Mouse (Mus musculus): ENCODE results near the gene Grap2.

Gene Grap2

DNA sequence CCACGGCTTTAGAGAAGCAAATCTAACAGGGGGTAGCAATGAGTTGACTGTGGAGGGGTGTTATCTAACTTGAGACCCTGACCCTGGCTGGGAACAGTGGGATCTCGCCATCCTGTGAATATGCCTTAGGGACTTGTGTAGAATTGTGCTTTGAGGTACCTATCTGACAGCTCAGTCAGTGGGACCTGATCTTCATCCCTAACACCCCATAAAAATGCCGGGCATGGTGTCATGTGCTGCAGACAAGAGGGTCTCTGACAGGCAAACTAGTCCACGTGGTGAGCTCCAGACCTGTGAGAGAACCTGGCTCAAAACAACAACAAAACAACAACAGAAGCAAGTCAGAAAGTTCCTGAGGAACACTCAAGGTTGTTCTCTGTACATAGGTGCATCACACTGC lies 27.4 kb downstream of the Grap2 start:
- DNase-seq (ENCODE audit: low read depth), result no peak

DNA sequence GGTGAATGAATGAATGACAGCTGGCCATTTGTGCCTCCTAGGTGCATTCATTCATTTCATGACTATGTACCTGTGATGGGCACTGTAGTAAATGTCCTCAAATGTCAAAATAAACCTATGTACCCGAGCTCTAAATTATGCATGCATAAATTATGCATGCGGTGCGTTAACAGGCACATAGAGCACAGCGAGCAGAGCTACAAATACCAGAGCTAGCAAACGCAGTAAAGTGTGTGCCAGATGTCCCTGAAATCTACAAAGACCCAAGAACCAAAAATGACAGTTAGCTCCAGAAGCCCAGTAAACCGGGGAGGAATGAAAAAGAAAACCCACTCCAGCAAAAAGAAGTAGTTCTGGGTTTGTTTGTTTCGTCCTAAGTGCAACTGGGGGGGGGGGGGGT lies 29.1 kb downstream of the Grap2 start:
- DNase-seq (ENCODE audit: low read depth), result no peak

DNA sequence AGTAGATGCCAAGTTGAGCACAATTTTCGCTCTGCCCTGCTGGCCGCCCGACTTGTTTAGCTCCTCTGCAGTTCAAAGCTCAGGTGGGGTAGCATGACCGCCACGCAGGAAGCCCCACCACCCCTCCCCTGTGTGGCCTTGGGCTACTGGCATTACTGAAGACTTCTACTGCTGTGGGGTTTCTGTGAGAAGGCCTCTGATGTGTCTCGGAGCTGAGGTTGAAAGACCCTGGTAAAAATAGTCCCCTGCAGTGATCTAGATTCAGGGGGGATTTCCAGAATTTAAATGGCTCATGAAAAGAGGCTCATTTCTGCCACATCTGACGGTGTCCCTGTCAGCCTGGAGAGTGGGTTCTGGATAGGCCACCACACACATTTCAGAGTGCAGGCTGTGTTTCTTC lies 30.1 kb downstream of the Grap2 start:
- DNase-seq (ENCODE audit: low read depth), result peak; percentile 78

DNA sequence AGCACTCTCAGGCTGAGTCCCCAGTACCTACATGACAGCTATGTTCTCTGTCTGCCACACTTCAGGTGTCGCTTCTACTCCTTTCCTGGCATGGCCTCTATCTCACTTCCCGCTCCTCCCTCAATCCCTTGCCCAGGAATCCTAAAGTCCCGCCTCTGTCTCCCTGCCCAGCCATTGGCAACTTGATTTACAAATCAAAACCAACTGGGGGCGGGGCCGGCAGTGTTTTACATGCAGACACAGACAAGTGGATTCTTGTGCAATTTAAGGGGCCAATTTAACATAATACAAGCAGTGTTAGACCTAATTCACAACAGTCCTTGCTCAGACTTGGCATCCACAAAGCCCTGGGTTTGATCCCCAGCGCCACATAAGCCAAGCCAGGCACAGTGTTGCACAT lies 31.6 kb downstream of the Grap2 start:
- DNase-seq (ENCODE audit: low read depth), result no peak

DNA sequence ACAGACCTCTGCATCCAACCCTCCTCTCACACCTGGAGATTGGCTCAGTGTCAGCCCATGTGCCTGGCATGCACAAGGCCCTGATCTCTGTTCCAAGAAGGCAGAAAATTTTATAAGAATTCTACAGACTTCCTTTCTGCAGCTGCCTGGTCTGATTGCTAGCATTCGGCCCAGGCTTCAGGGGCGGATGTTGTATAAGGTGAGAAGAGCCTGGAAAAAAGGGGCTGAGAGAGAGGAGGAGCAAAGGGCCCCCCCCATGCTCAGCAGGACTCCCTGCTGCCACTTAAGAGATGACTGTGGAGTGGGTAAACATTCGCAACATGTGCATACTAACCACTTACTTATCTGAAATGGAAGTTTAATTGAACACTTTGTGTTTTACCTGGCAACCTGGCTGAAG lies 35.6 kb downstream of the Grap2 start:
- DNase-seq (ENCODE audit: low read depth), result peak; percentile 67

DNA sequence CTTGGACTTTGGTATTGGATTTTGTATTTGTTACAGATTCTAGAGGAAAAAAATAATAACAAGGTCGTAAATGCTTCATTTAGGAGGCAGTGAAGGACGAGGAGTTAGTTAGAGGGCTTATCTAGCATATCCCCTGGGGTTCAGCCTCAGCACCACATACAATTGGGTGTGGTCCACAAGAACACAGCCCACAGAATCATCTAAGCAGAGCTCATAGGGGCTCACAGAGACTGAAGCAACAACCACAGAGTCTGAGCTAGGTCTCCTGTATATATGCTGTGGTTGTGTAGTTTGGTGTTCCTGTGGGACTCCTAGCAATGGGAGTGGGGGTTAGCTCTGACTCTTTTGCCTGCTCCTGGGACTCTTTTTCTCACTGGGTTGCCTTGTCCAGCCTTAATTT lies 37.9 kb downstream of the Grap2 start:
- no peak for DNase-seq (ENCODE audit: low read depth)

DNA sequence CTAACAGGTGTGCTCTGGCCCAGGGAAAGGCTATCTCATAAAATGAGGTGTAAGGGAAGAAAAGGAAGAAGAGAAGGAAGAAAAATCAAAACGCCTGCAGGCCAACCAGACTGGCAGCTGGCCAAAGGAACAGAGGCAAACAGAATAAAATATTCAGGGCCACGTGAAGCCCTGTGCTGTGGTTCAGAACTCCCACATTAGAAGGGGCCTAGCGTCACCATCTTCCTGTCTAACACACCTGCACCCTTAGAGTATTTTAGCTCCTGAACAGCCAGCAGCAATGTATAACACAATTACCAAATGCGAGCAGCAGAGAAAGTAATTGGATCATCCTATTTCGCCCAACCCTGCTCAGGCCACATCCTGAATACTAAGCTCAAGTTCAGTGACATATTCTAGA lies 39.1 kb downstream of the Grap2 start:
- DNase-seq (ENCODE audit: low read depth), result peak; percentile 71

DNA sequence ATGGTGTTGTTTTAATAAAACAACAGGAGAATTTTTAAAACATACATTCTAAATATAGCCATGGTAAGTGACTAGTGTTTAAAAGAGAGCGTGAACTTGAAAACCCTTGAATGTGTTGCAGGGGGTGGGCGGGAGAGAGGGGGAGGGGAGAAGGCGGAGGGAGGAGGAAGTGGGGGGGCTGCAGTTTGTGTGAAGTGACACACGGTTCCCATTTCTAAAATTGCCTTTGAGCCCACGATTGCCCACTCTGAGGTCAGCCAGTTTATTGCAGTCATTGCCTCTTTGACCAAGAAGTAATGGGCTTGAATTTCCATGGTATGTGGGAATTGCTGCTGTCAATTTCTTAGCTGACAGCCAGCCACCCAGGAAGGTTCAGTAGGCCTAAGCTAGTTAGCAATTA lies 41.5 kb downstream of the Grap2 start:
- no peak for DNase-seq (ENCODE audit: low read depth)

DNA sequence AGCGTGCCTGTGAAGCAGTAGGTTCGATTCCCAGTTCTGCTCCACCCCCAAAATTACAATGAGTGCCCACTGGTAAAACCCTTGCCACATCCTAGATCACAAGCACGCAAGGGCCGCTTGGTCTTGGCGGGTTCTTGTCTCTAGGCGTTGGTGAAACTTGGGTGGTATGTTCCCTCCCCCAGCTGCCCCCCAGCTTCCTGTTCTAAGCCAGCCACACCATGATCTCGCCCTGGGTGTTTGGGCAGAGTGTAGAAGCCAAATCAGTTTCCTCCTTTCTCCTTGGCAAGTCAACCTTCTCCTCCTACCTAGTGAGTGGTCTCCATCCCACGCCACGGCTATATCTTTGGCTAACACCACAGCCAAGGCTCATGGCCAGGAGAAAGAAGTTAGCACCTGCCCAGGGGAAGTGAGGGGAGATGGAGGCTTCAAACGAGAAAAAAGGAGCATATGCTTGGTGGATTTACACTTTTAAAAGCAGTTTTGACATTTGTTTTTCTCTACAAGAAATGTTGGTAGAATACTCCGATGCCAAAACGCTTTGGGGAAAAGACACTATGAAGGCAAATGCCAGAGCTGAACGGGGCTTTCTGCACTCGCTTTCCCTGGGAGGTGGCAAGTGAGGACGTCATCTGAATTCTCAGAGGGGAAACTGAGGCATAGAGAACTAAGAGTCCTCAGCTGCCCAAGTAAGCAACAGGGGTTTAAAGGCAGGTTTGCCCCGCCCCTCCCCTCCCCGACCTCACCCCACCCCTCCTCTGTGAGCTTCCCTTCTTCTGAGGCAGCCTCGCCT lies 42.3 kb downstream of the Grap2 start:
- peak; percentile 77 for DNase-seq (ENCODE audit: low read depth)

DNA sequence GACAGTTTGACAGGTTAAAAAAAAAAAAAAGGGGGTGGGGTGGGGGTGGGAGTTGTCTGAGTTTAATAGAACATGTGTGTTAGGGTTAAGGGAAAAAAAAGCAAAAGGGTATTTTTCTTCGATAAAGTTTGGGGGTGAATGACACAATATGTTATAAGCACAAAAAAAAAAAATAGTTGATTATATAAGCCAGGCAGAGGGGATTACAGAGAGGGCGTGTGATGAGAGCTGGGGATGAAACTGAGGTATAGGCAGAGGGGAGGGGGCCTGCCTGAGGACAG lies 42.8 kb downstream of the Grap2 start:
- no peak for DNase-seq (ENCODE audit: low read depth)

DNA sequence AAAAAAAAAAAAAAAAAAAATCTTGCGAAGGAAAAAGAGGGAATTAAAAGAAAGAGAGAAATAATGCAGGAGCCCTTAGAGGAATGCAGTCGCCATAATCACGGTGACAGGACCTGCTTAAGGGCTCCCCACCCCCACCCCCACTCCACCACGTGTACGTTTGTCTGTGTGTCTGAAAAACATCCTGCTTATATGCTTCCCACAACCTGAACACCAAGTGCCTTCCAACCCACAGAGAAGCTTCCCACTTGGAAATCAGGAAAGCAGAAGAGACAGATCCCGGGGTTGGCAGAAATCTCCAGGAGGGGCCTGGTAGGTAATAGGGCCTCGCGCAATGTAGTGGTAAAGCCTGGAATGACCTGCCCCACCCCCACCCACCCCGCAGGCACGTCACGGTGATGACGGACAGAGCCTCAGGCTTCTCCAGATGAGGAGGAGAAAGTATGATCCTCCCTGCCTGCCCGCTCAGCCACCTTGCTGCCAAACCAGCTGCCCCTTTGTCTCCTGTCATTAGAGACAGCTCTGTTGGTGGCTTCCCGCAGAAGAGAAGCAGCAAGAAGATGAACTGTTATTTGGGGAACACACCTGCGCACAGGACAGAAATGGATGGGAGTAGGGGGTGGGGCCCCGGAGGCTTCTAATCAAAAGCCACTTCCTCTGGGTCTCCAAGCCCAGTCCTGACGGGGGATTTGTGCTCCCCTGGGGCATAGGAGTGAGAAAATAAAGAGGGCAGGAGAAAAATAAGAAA lies 43.4 kb downstream of the Grap2 start:
- DNase-seq (ENCODE audit: low read depth), result peak; percentile 68

DNA sequence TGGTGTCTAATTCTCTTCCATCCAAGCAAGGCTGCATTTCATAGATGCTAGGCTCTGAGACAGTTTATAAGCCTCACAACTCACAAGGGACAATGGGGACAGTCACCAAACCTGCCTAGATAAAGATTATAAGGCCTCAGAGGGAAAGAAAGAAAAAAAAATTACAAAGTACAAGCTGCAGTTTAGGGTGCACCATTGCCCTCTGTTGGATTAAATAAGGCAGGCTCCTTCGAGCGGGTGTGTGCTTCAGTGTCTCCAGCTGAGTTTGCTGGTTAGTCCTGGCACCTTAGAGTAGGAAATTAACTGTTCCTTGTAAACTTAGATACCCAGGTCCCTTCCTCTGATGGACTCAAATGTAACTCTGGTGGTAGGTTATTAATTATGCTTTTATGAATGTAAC lies 45.4 kb downstream of the Grap2 start:
- peak; percentile 71 for DNase-seq (ENCODE audit: low read depth)

DNA sequence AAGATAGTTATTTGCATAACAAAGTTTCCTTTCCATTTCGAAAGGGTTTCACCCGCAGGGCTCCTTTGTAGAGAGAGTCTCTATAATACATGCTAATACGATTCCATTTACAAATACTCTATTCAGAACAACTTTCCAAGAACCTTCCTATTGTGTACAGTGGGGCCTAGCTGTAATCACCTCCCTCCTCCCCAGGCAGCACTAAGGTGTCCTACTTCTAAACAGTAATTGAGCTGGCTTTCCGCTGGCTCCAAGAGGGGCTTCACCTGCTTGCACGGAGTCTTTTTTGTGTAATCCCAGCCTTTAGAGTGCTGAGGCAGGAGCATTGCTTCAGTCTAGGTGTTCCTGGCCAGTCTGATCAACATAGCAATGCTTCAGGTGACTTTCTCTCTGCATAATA lies 46.8 kb downstream of the Grap2 start:
- no peak for DNase-seq (ENCODE audit: low read depth)

DNA sequence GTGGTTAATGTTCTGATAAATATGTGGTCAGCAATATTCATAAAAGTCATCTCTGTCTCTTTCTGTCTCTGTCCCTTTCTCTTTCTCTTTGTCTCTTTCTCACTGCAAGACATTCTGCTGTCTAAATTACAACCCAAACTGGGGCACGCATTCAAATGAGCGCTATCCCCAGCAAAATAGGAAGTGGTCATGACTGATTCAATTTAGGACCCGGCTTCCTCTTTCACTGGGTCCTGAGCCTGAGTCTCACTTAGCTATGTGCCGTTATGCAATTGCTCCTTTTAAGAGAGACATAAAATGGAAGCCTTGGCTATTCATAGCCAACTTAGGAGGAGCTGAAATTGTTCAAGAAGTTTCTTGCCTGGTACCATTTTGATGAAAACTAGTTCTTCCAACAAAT lies 47.4 kb downstream of the Grap2 start:
- DNase-seq (ENCODE audit: low read depth), result peak; percentile 81

DNA sequence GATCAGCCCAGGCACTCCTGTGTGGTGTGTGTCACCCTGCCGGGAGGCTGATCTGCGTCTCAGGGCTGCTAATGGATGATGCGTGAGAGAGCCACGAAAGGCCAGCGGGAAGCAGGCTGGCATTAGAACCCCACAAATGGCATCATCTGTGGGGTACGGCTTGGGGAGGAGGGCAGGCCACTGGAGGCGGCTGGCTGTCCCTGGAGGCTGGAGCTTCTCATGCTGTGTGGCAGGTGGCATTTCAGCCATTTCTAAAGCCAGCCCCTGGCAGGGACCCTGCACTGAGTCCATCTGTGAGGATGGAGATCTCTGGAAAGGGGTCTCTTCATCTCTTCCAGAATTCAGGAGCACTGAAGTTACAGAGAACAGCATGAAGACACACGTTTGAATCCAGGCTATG lies 48.0 kb downstream of the Grap2 start:
- no peak for DNase-seq (ENCODE audit: low read depth)

DNA sequence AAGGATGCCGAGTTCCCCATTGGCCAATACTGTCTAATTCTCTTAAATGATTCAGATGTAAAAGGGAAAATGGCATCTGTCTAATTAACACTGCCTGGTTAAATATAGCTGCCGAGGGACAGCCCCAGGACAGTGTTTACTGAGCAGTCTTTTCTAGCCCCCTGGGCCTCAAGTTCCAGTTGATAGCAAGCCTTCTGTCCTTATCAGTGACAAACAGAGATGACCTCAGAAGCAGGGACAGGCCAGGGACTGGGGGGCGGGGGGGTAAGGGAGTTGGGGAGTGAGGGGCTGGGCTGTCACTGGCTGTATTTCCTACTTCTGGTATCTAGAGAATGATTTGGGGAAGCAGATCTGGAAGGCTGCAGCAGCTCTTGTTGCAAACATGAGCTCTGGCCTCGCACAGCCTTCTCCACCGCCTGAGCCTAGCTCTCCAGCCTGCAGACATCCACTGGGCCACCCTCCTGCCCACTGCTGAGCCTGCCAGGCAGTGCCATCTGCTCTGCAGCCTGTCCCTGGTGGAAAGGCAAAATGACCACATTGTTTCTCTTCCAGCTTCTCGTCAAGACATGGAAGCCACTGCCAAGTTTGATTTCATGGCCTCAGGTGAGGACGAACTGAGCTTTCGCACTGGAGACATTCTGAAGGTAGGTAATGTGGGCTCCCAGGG lies 50.9 kb downstream of the Grap2 start:
- DNase-seq (ENCODE audit: low read depth), result no peak

DNA sequence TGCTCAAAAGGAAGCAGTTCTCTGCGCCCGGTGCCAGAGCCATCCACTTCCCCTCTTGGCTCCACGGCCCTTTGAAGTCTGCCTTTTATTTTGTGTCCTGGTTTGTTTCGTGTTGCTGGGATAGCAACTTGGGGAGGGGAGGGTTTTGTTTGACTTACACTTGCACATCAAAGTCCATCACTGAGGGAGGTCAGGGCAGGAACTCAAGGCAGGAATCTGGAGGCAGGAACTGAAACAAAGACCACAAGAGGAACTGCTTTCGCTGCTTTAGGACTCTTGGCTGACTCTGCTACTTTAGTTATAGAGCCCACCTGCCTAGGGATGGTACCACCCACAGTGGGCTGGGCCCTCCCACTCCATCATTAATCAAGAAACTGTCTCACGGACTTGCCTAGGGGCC lies 54.1 kb downstream of the Grap2 start:
- DNase-seq (ENCODE audit: low read depth), result no peak

DNA sequence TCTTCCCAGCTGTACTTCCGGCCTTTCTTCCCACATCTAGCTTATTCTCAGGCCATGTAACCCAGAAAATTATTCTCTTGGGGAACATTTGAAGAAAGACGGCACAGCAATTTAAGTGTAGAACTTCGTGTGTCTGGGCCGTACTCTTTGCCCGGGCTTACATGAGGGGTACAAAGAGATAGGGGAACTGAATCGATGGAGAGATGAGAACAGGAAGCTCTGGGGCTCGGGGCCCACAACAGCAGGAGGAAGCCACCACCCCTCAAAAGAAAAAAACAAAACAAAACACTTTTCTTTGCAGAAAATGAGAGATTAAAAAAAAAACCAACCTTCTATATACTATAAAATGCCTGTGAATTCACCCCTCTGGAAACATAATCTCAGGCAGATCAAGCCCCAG lies 57.8 kb downstream of the Grap2 start:
- DNase-seq (ENCODE audit: low read depth), result peak; percentile 65

DNA sequence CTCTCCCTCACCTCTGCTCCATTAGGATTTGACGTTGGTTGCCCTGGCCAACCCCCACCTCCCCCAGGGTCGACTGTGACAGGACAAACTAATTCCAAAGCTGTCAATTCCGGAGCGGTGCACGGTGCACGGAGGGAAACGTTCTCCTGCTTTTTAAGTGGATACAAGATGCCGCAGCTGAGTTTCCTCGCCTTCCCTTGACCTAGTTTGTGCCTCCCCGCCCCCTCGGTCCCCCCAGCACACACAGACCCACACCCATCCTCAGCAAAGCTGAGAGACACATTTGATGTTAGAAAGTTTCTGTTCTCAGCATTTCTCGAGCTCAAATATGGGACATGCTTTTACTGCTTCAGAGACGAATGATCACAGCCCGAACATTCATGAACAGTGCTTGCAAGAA lies 58.3 kb downstream of the Grap2 start:
- DNase-seq (ENCODE audit: low read depth), result peak; percentile 48

DNA sequence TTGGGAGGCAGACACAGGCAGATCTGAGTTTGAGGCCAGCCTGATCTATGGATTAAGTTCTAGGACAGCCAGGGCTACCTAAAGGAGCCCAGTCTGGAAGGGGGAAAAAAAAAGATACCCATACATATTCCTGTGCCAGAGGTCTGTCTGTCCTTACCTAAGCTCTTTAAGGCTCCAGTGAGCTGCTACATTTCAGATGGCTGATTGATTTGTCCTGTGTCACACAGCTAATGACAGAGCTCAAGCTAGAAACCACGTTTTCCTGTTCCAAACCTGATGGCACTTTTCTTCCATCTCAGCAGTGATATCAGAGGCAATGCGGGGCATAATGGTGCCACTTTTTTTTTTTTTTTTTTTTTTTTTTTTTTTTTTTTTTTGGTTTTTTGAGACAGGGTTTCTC lies 58.9 kb downstream of the Grap2 start:
- peak; percentile 64 for DNase-seq (ENCODE audit: low read depth)

DNA sequence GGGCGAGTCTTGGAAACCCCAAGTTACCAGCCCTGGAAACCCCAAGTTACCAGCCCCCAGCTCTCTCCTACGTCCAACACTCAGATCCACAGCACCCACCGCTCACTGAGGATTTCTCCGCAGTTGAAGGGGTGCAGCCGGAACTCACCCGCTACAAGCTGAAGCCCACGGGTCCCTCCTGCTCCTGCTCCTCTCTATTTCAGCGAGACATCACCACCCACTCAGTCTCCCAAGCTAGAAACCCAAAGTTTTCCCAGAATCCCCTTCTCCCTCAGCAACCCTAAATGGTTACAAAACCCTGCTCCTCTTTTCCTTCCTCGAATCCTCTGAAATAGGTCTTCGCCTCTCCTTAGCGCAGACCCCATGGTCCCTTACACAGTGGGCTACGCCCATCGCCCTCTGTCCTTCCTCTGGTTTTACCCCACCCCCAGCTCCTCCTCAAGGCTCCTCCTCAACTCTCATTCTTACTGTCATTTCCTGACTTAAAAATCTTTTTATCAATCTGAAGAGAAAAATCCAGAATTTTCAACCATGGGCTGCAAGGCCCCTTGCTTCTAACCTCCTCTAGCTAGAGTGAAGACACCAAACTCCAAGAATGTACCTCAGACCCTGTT lies 60.0 kb downstream of the Grap2 start:
- DNase-seq (ENCODE audit: low read depth), result peak; percentile 76

DNA sequence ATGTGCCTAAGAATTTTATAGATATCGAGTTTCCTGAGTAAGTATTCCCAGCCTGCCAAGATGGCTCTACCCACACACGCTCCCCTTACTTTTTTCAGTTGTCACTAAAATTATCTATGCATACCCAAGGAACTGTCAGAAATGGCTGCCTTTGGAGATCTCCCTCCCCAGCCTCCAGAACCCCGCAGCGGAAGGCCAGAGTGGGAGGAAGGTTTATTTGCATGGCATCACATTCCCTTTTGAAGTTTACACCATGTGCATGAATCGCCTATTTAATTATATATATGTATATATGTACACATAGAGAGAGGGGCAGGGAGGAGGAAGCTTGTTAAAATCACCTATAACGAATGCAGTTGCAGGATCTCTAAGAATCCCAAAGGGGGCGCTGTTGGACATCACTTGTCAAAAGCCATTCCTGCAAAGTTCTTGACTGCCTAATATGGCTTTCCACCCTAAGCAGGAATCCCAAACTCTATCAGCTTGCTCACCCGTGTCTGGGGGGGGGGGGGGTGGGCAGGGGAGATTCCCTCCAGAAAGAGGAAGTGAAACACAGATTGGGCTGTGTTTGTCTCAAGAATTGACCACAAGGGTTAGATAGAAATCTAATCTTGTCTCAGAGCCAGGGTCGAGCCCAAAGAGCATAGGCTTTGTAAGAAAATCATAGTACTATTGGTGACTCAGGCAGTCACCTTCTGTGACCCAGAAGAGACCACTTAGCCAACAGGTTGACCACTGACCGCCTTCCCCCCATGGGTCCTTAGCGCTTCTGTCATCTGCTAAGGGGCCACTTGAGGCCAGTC lies 62.2 kb downstream of the Grap2 start:
- peak; percentile 92 for DNase-seq (ENCODE audit: low read depth)

All from induced T-regulatory cell, adult 2 months (primary cell).